Mouse (Mus musculus): ENCODE data around the gene Lamtor3. TPM values are rescaled to one million over a fixed set of nuclear protein-coding genes. Genes with fewer than 3 reads are reported as not detected.

Lamtor3 gene
- total and polyA plus RNA-seq, 3 experiments: 77.5 to 88.3 TPM; not detected in 1

- peak overlapping the region; percentile 36 for H3K27ac ChIP-seq (ENCODE audit: control insufficient read depth, low read depth, low read length)
- H3K27me3 ChIP-seq (ENCODE audit: control insufficient read depth in 1 of 2, insufficient read depth in 2 of 2, low read length in 2 of 2): no peaks in the 10 kb centered on the region
- H3K79me2 ChIP-seq (ENCODE audit: control insufficient read depth, insufficient read depth, low read length, poor library complexity): peaks cover 3% of the 10 kb centered on the region
- H3K9ac ChIP-seq (ENCODE audit: control insufficient read depth, low read depth, low read length, poor library complexity, severe bottlenecking): no peak overlapping the region
- no peaks in the 10 kb centered on the region for H3K9me3 ChIP-seq (replicated peaks; ENCODE audit: insufficient read depth, low read length)
- peak; percentile 57 for DNase-seq (ENCODE audit: low read depth, low spot score)
- peak; percentile 80 for TF ChIP-seq GATA1 (IDR thresholded peaks at IDR 0.05; ENCODE audit: low read depth, low read length)
- 0 out of 2 replicates have a peak, but pooled peaks have one; percentile 52 for TF ChIP-seq BHLHE40 (IDR thresholded peaks at IDR 0.05; ENCODE audit: borderline replicate concordance, low read depth, low read length)
- TF ChIP-seq TCF12 (IDR thresholded peaks at IDR 0.05; ENCODE audit: low read depth, low read length): peak; percentile 69; the same call in 1 of the 2 replicates
- TF ChIP-seq ZMIZ1 (IDR thresholded peaks at IDR 0.05; ENCODE audit: low read depth, low read length): no peak
- 0 out of 2 replicates have a peak, but pooled peaks have one; percentile 31 for TF ChIP-seq ELF1 (IDR thresholded peaks at IDR 0.05; ENCODE audit: low read depth, low read length)
- TF ChIP-seq CTCF (IDR thresholded peaks at IDR 0.05 in 2 of 3, conservative IDR thresholded peaks at IDR 0.05 in 1 of 3; ENCODE audit: control insufficient read depth in 1 of 3, insufficient read depth in 1 of 3, low read depth in 2 of 3, low read length in 3 of 3, poor library complexity in 1 of 3, severe bottlenecking in 1 of 3): no peak
- TF ChIP-seq NRF1 (IDR thresholded peaks at IDR 0.05; ENCODE audit: insufficient read depth, low read depth, low read length, poor library complexity, severe bottlenecking): no peak
- TF ChIP-seq USF1 (IDR thresholded peaks at IDR 0.05; ENCODE audit: low read depth, low read length): no peak
- TF ChIP-seq MYB (IDR thresholded peaks at IDR 0.05; ENCODE audit: low read depth, low read length): peak; percentile 45; the same call in 1 of the 2 replicates
- TF ChIP-seq SIN3A (IDR thresholded peaks at IDR 0.05; ENCODE audit: low read length): peak; percentile 70
- no peak for TF ChIP-seq JUND (IDR thresholded peaks at IDR 0.05; ENCODE audit: low read depth, low read length)
- TF ChIP-seq MYC (IDR thresholded peaks at IDR 0.05; ENCODE audit: low read depth, low read length): 0 out of 2 replicates have a peak, but pooled peaks have one; percentile 73
- no peak for TF ChIP-seq NELFE (IDR thresholded peaks at IDR 0.05; ENCODE audit: low read depth, low read length)
- no peak for TF ChIP-seq USF2 (IDR thresholded peaks at IDR 0.05; ENCODE audit: borderline replicate concordance in 1 of 2, insufficient read depth in 1 of 2, low read depth in 1 of 2, low read length in 2 of 2)
- TF ChIP-seq ETS1 (IDR thresholded peaks at IDR 0.05; ENCODE audit: low read depth, low read length): peak; percentile 80; the same call in 1 of the 2 replicates
- TF ChIP-seq EP300 (IDR thresholded peaks at IDR 0.05; ENCODE audit: low read depth in 1 of 2, low read length in 2 of 2): peak; percentile 71 to 88
- TF ChIP-seq KAT2A (conservative IDR thresholded peaks at IDR 0.05; ENCODE audit: low read depth, low read length): no peak
- TF ChIP-seq CHD1 (IDR thresholded peaks at IDR 0.05; ENCODE audit: low read depth, low read length): no peak
- no peak for TF ChIP-seq POLR2AphosphoS5 (IDR thresholded peaks at IDR 0.05; ENCODE audit: borderline replicate concordance, low read depth, low read length)
- peak; percentile 54; the same call in 1 of the 2 replicates for TF ChIP-seq RCOR1 (IDR thresholded peaks at IDR 0.05; ENCODE audit: low read depth, low read length)
- peak; percentile 50; the same call in 1 of the 2 replicates for TF ChIP-seq CHD2 (IDR thresholded peaks at IDR 0.05; ENCODE audit: low read length)
- TF ChIP-seq TAL1 (IDR thresholded peaks at IDR 0.05; ENCODE audit: low read length): peak; percentile 73
- peaks cover 37 to 75% of the 10 kb centered on the region in 2 experiments for H3K36me3 ChIP-seq (ENCODE audit: control insufficient read depth in 1 of 2, insufficient read depth in 2 of 2, low read length in 2 of 2)
- peaks cover 47 to 54% of the 10 kb centered on the region in 2 experiments for H3K4me1 ChIP-seq (ENCODE audit: control insufficient read depth in 1 of 2, insufficient read depth in 2 of 2, low read length in 2 of 2)
- H3K4me3 ChIP-seq (ENCODE audit: control insufficient read depth in 1 of 2, insufficient read depth in 1 of 2, low read depth in 2 of 2, low read length in 2 of 2): no peak overlapping the region
These were observed 25.4 kb downstream of the Lamtor3 start for GRCm38 (mm10) chr3:137943737-137944154.
